Mouse (Mus musculus) gastrocnemius, postnatal 25 days (tissue): Measurements from ENCODE around the gene Ovca2. TPM values are rescaled to one million over a fixed set of nuclear protein-coding genes. Genes with fewer than 3 reads are reported as not detected.
A peak's percentile ranks its signal among the peaks of the same experiment; 100 is the strongest.
"Not testable (repeated sequence)": the region's sequence is repeated elsewhere in the genome, so short reads cannot be mapped to it uniquely, and the experiment has no call there.

Experiments
- DNase-seq: peaks from one replicate; pipeline ENCODE4 v3.0.0; 2022
- total RNA-seq, 2 experiments: library from RNA; stranded (reverse); gene quantifications; 1 replicate in 1 of 2; 2 replicates in 1 of 2; pipeline ENCODE4 v1.2.3; 2021

Gene Ovca2
- total RNA-seq, 2 experiments from 2014 or later = 2.8 to 3.3 TPM

GRCm38 (mm10) chr11:75194850-75195461 lies 16.3 kb upstream of the Ovca2 start:
- DNase-seq = no peak

- DNase-seq = no peak
These were observed 15.7 kb upstream of the Ovca2 start for GRCm38 (mm10) chr11:75194121-75194849.

- peak; percentile 66 for DNase-seq
These were observed 14.8 kb upstream of the Ovca2 start, which contains the start of gene Rtn4rl1 for GRCm38 (mm10) chr11:75193256-75194071. Gene Rtn4rl1, plus strand, starts transcription at chr11:75193783.

GRCm38 (mm10) chr11:75192336-75193214 lies 13.9 kb upstream of the Ovca2 start:
- DNase-seq = peak; percentile 79

- DNase-seq = no peak
These were observed 13.2 kb upstream of the Ovca2 start for GRCm38 (mm10) chr11:75191841-75192240.

- DNase-seq = no peak
These were observed 12.3 kb upstream of the Ovca2 start, which contains the start of gene Dph1 for GRCm38 (mm10) chr11:75190905-75191441. Gene Dph1, minus strand, starts transcription at chr11:75191241.

- DNase-seq = peak; percentile 81
These were observed 11.7 kb upstream of the Ovca2 start for GRCm38 (mm10) chr11:75190371-75190724.

GRCm38 (mm10) chr11:75189713-75190370 lies 11.2 kb upstream of the Ovca2 start:
- no peak for DNase-seq

- DNase-seq = peak; percentile 3
These were observed 6.4 kb upstream of the Ovca2 start for GRCm38 (mm10) chr11:75184986-75185385.

- no peak for DNase-seq
These were observed 5.9 kb upstream of the Ovca2 start for GRCm38 (mm10) chr11:75184573-75184972.

- DNase-seq = peak; percentile 4
These were observed 5.4 kb upstream of the Ovca2 start for GRCm38 (mm10) chr11:75183917-75184570.

- no peak for DNase-seq
These were observed 624 bp downstream of the Ovca2 start for GRCm38 (mm10) chr11:75178011-75178410.

GRCm38 (mm10) chr11:75174574-75174973 lies 4.1 kb downstream of the Ovca2 start:
- not testable (repeated sequence) for DNase-seq

- DNase-seq = no peak
These were observed 4.9 kb downstream of the Ovca2 start for GRCm38 (mm10) chr11:75173799-75174165.

GRCm38 (mm10) chr11:75173095-75173798 lies 5.4 kb downstream of the Ovca2 start:
- DNase-seq = peak; percentile 71

- DNase-seq = peak; percentile 7
These were observed 6.2 kb downstream of the Ovca2 start for GRCm38 (mm10) chr11:75172151-75173094.

GRCm38 (mm10) chr11:75171186-75171865 lies 7.3 kb downstream of the Ovca2 start:
- peak; percentile 16 for DNase-seq
